Mouse (Mus musculus): Measurements from ENCODE around the gene Camta1. TPM values are rescaled to one million over a fixed set of nuclear protein-coding genes. Genes with fewer than 3 reads are reported as not detected.
"Not testable (repeated sequence)": the region's sequence is repeated elsewhere in the genome, so short reads cannot be mapped to it uniquely, and the experiment has no call there.

Camta1 gene
- total RNA-seq, 1 experiment = 9.3 TPM

DNA sequence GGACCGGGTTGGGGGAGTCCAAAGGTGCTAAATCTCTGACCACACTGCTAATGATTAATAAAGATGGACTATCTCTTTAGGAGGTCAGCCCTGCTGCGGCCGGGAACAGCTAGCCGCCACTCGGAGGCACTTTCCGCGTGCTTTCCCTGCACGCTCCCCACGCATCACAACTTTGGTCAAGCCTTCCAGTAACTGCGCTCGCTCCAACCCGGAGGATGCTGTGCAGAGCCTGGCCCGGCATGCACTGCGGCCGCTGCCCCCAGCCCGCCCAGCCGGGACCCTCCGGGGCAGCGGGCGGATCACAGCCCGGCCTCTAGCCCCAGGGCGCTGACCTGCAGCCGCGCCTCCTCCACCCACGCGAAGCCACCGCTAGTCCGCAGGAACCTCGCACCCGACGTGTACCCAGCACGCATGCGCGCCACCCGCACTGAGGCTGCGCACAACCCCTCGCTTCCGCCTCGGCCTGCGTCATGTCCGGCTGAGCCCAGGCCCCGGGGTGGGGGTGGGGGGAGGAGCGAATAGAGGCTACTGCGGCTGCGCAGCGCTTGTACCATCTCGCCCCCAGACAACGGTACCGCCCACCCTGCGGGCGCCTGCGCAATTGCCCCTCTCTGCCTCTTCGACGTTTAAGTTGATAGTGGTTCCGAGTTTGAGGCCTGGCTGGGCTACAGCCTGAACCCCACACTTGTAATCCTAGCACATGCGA lies 952.1 kb downstream of the Camta1 start:
- DNase-seq (ENCODE audit: low read depth, low spot score) = peak; percentile 99
- Histone ChIP-seq H3K36me3 (ENCODE audit: control insufficient read depth, insufficient read depth, low read length, poor library complexity, severe bottlenecking) (peaks cover 22% of the 10 kb centered on the region), H3K4me3 (ENCODE audit: insufficient read depth in 1 of 2, low read depth in 1 of 2, low read length in 2 of 2, poor library complexity in 1 of 2, severe bottlenecking in 1 of 2) (peak overlapping the region; percentile 75 to 92), H3K27ac (ENCODE audit: insufficient read depth, low read depth, low read length, poor library complexity, severe bottlenecking) (peak overlapping the region; percentile 64), H3K9ac (ENCODE audit: insufficient read depth, low read depth, low read length, poor library complexity, severe bottlenecking) (peak overlapping the region; percentile 93), H3K4me1 (ENCODE audit: control insufficient read depth in 2 of 2, insufficient read depth in 2 of 2, low read length in 2 of 2, poor library complexity in 1 of 2) (peaks cover 0 to 9% of the 10 kb centered on the region in 2 experiments; a peak in 2 of 4 replicates), H3K9me3 (ENCODE audit: control insufficient read depth, insufficient read depth, low read depth, low read length) (no peaks in the 10 kb centered on the region)
- no peak for TF ChIP-seq ZC3H11A (IDR thresholded peaks at IDR 0.05; ENCODE audit: borderline replicate concordance, low read depth, low read length)
- in situ Hi-C loops (cut with MboI; ENCODE audit: low sequenced_read_pairs in 2 of 2, unreplicated experiment in 2 of 2) = loop anchor here in 1 of 2 experiments (10.0 kb wide), 1 partner anchor 255 kb away; the partner anchor contains the start of gene Slc45a1

DNA sequence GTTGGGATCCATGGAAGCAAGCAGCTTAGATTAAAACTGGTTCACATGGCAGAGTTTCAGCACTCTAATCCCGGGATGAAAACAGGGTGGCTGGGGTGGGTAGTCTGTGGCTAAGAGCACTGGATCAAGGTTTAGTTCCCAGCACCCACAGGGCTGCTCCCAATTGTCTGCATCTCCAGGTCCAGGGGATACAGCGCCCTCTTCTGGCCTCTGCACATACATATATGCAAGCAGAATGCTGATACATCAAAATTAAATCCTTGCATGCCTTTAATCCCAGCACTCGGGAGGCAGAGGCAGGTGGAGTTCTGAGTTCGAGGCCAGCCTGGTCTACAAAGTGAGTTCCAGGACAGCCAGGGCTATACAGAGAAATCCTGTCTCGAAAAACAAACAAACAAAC lies 953.2 kb downstream of the Camta1 start:
- peak; percentile 78 for TF ChIP-seq MAFK (IDR thresholded peaks at IDR 0.05; ENCODE audit: insufficient read depth, low read depth, low read length)
- H3K27ac ChIP-seq (ENCODE audit: insufficient read depth, low read depth, low read length, poor library complexity, severe bottlenecking); DNase-seq (ENCODE audit: low read depth, low spot score); H3K9me3 ChIP-seq (ENCODE audit: control insufficient read depth, insufficient read depth, low read depth, low read length): not testable (repeated sequence)
- in situ Hi-C loops (cut with MboI; ENCODE audit: low sequenced_read_pairs in 2 of 2, unreplicated experiment in 2 of 2) = loop anchor here in 1 of 2 experiments (10.0 kb wide), 1 partner anchor 254 kb away; the partner anchor contains the start of gene Slc45a1
- Histone ChIP-seq H3K36me3 (ENCODE audit: control insufficient read depth, insufficient read depth, low read length, poor library complexity, severe bottlenecking) (peaks cover 29% of the 10 kb centered on the region), H3K4me1 (ENCODE audit: control insufficient read depth in 2 of 2, insufficient read depth in 2 of 2, low read length in 2 of 2, poor library complexity in 1 of 2) (peaks cover 0 to 11% of the 10 kb centered on the region in 2 experiments; a peak in 2 of 4 replicates), H3K4me3 (ENCODE audit: insufficient read depth in 1 of 2, low read depth in 1 of 2, low read length in 2 of 2, poor library complexity in 1 of 2, severe bottlenecking in 1 of 2) (peak overlapping the region; percentile 13 to 37; a peak in 3 of 4 replicates), H3K9ac (ENCODE audit: insufficient read depth, low read depth, low read length, poor library complexity, severe bottlenecking) (peak overlapping the region; percentile 57; the same call in 1 of the 2 replicates)

DNA sequence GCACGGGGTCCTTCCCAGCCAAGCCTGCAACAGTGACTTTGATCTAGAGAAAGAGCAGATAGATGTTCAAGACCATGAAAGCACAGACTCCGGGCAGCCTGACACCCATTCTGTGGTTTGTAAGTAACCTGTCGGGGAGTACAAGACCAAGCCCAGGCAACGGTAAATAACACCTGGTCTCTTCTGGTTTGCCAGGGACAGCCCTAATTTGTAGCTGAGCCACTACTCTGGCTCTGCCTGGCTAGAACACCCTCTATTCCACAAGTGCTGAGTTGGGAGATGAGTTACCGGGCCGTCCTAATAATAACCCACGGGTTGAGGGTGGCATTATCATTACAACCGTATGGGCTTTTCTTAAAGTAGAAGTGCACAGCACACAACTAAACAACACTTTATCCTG lies 954.6 kb downstream of the Camta1 start:
- TF ChIP-seq MAFK (IDR thresholded peaks at IDR 0.05; ENCODE audit: insufficient read depth, low read depth, low read length) (no peak), CHD2 (IDR thresholded peaks at IDR 0.05; ENCODE audit: low read depth, low read length) (no peak), ZNF384 (IDR thresholded peaks at IDR 0.05; ENCODE audit: low read depth, low read length) (no peak), HCFC1 (IDR thresholded peaks at IDR 0.05; ENCODE audit: borderline replicate concordance, insufficient read depth, low read length) (no peak), ZC3H11A (IDR thresholded peaks at IDR 0.05; ENCODE audit: borderline replicate concordance, low read depth, low read length) (no peak)
- Histone ChIP-seq H3K27ac (ENCODE audit: insufficient read depth, low read depth, low read length, poor library complexity, severe bottlenecking) (no peak overlapping the region), H3K9me3 (ENCODE audit: control insufficient read depth, insufficient read depth, low read depth, low read length) (no peaks in the 10 kb centered on the region), H3K4me3 (ENCODE audit: insufficient read depth in 1 of 2, low read depth in 1 of 2, low read length in 2 of 2, poor library complexity in 1 of 2, severe bottlenecking in 1 of 2) (no peak overlapping the region), H3K4me1 (ENCODE audit: control insufficient read depth in 2 of 2, insufficient read depth in 2 of 2, low read length in 2 of 2, poor library complexity in 1 of 2) (peaks cover 0 to 11% of the 10 kb centered on the region in 2 experiments; a peak in 2 of 4 replicates), H3K36me3 (ENCODE audit: control insufficient read depth, insufficient read depth, low read length, poor library complexity, severe bottlenecking) (peaks cover 43% of the 10 kb centered on the region), H3K9ac (ENCODE audit: insufficient read depth, low read depth, low read length, poor library complexity, severe bottlenecking) (no peak overlapping the region)
- in situ Hi-C loops (cut with MboI; ENCODE audit: low sequenced_read_pairs in 2 of 2, unreplicated experiment in 2 of 2) = loop anchor here in 1 of 2 experiments (10.0 kb wide), 1 partner anchor 252 kb away; the partner anchor contains the start of gene Slc45a1
- DNase-seq (ENCODE audit: low read depth, low spot score) = no peak

DNA sequence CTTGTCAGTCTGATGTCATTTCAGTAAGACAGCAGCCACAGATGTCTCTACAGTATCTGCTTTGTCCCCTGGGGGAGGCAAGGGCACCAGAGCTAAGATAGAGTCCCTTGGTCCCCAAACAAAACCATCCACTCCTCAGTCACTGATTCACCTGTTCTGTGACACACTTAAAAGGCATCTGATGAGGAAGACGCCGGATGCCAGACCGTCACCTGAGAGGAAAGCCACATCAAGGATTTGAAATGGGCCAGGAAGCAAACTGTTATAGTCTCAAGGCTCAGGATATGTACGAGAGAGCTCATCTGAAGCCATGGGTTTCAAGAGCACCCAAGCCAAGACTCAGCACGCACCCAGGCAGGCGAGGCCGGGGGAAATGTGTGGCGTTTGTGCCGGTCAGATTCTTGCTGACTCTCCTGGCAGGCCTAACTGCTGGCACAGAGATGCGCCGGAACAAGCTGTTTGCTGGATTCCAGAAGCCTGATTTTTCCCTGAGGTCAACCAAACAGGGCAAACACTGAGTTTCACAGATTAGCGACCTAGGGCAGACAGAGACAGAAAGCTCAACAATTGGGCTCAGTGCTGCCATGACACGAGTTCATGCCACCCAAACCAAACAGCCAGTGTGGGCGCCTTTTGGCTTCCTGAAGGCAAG lies 958.5 kb downstream of the Camta1 start:
- H3K9ac ChIP-seq (ENCODE audit: insufficient read depth, low read depth, low read length, poor library complexity, severe bottlenecking) = no peak overlapping the region
- TF ChIP-seq ZNF384 (IDR thresholded peaks at IDR 0.05; ENCODE audit: low read depth, low read length) = no peak
- TF ChIP-seq ZC3H11A (IDR thresholded peaks at IDR 0.05; ENCODE audit: borderline replicate concordance, low read depth, low read length) = no peak
- TF ChIP-seq MAFK (IDR thresholded peaks at IDR 0.05; ENCODE audit: insufficient read depth, low read depth, low read length) = no peak
- TF ChIP-seq CHD2 (IDR thresholded peaks at IDR 0.05; ENCODE audit: low read depth, low read length) = no peak
- TF ChIP-seq HCFC1 (IDR thresholded peaks at IDR 0.05; ENCODE audit: borderline replicate concordance, insufficient read depth, low read length) = no peak
- no peaks in the 10 kb centered on the region for H3K9me3 ChIP-seq (ENCODE audit: control insufficient read depth, insufficient read depth, low read depth, low read length)
- no peak for DNase-seq (ENCODE audit: low read depth, low spot score)
- in situ Hi-C loops (cut with MboI; ENCODE audit: low sequenced_read_pairs in 2 of 2, unreplicated experiment in 2 of 2) = loop anchor here in 1 of 2 experiments (10.0 kb wide), 1 partner anchor 248 kb away; the partner anchor contains the start of gene Slc45a1
- H3K36me3 ChIP-seq (ENCODE audit: control insufficient read depth, insufficient read depth, low read length, poor library complexity, severe bottlenecking) = peaks cover 68% of the 10 kb centered on the region
- H3K4me3 ChIP-seq (ENCODE audit: insufficient read depth in 1 of 2, low read depth in 1 of 2, low read length in 2 of 2, poor library complexity in 1 of 2, severe bottlenecking in 1 of 2) = no peak overlapping the region
- no peak overlapping the region for H3K27ac ChIP-seq (ENCODE audit: insufficient read depth, low read depth, low read length, poor library complexity, severe bottlenecking)
- H3K4me1 ChIP-seq (ENCODE audit: control insufficient read depth in 2 of 2, insufficient read depth in 2 of 2, low read length in 2 of 2, poor library complexity in 1 of 2) = peaks cover 2 to 22% of the 10 kb centered on the region in 2 experiments; a peak in 2 of 4 replicates

Data from ES-E14 (cell line).